Mouse (Mus musculus): ENCODE results near the gene Olfr350.

Olfr350 gene

DNA sequence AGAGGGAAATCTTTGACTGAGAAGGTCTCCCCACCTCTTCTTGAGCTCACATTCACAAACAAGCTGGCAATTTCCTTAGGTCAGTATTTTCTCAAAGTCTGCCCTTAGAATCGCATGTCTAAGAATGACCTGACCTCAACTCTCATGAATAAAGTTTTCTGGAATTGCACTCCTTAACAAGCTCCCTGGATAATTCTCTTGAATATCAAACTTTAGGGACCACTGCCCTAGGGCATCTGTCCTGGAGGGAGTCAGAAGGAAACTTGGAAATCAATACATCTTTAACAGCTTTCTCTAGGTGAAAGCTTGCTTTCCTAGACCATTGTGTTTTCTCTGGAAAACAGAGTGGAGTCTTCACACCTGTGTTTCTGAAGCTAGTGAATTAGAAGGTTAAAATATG, at the start of gene Olfr350:
TSS of gene Olfr350 (plus strand) at position 301 of the 400 bp plus-strand sequence.
- in situ Hi-C loops (cut with MboI; ENCODE audit: unreplicated experiment in 2 of 2): no loop called here

DNA sequence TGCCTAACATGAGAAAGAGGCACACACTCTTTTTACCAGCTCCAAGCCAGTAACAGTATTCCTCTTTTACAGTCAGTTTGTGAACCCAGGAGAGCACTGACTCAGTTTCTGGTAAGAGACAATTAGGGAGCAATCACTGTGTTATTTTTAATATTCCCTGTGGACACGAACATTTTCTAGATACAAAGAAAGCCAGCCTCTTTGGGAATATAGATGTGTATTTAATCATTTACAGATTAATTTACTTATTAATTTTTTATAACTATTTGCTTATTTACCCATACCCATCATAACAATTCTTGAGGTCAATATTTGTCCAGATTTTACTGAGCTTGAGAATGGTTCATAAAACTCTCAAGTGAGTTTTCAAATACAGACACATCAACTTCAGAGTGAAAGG, 29.2 kb upstream of the Olfr350 start, which contains the start of gene Olfr3:
TSS of gene Olfr3 (minus strand) at position 101 of the 400 bp plus-strand sequence.
- in situ Hi-C loops (cut with MboI; ENCODE audit: unreplicated experiment in 2 of 2): no loop called here

DNA sequence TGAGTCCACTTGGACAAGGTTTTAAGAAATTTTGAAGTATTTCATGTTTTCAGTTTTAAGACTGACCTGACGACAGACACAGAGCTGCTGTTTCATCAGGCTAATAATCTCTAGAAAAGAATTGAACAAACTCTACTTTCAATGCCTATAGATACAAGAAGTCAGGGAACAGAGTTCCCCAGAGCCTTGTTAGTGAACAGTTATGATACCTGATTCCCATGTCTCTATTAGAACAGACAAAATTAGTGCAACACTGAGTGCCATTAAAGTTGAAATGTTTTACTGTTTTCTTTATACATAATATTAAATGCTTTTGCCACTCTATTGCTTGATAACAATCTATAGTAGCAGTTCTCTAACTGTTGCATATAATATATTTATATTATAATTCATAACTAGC, 16.4 kb downstream of the Olfr350 start, which contains the start of gene Olfr351:
TSS of gene Olfr351 (minus strand) at position 101 of the 400 bp plus-strand sequence.
- in situ Hi-C loops (cut with MboI; ENCODE audit: unreplicated experiment in 2 of 2): no loop called here

- in situ Hi-C loops (cut with MboI; ENCODE audit: unreplicated experiment in 2 of 2): no loop called here
Observed at GRCm38 (mm10) chr2:36868160-36868559, 22.1 kb downstream of the Olfr350 start, which contains the start of gene Olfr352. Gene Olfr352, plus strand, starts transcription at chr2:36868460.

- in situ Hi-C loops (cut with MboI; ENCODE audit: unreplicated experiment in 2 of 2): no loop called here
Observed at GRCm38 (mm10) chr2:36892836-36893235, 46.7 kb downstream of the Olfr350 start, which contains the start of gene Olfr353. Gene Olfr353, minus strand, starts transcription at chr2:36892936.

- in situ Hi-C loops (cut with MboI; ENCODE audit: unreplicated experiment in 2 of 2): no loop called here
Observed at GRCm38 (mm10) chr2:36897114-36897513, 51.0 kb downstream of the Olfr350 start.
